Mouse (Mus musculus) erythroblast, embryonic 14.5 days (primary cell): ENCODE measurements around the gene Ube3c.

ENCODE experiments used
- GATA1 ChIP-seq: IDR thresholded peaks from 2 replicates; pipeline ENCODE4 v1.6.1; 2012; ENCODE audit warnings: low read length, inconsistent platforms, mixed read lengths
- TAL1 ChIP-seq: IDR thresholded peaks from 3 replicates; pipeline ENCODE4 v1.6.1; 2012; ENCODE audit warnings: low read length, inconsistent platforms, mixed read lengths

DNA sequence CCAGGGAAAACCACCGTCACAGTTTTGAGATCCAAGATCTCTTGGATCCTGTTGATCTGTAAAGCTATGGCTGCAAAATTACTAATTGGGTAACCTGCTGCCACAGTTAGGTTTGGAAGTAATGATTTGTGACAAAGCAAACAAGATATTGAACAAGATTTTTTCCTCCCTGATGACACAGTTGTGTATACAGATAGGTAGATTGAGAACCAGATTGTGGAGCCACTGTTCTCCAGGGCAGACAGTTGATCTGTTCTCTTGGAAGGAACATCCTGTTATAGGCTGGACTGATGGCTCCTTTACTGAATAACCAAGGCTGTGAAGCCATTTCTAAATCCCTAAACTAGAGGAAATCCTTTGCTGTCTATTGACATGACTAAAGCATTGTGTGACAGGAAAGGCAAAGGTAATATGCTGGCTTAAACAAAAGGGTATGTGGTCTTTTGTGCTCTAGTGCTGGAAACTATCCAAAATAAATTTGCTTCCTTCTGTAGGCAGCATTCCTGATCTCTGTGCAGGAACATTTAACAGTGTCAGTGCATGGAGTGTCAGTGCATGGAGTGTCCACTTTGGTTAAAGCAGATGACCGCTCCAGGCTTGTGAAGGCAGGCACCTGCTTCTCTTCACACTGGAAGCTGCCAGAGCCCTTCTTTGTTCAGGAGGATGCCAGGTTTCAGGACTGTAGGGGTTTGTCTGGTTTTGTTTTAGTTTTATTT lies 15.0 kb downstream of the Ube3c start:
- TF ChIP-seq GATA1 (no peak), TAL1 (no peak)
